Mouse (Mus musculus): ENCODE measurements around the gene Nmnat2.

DNA sequence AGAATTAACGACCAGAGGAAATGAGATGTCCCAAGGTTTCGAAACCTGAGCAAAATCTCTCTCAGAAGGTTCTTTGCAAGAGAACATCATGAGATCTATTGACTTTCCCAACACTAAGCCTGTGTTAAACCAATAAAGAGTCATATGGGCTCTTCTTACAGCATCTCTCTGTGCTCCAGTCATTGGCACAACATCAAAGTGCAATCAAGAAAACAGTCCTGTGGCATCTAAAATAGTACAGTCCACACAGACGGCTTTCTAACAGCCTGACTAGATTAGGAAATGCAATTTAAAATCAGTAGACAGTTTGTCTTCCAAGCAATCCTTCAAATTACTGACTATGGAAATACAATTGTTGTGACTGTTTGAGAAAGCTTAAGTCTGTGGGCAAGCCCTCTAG lies 32.2 kb downstream of the Nmnat2 start:
- TF ChIP-seq GATA1 (IDR thresholded peaks at IDR 0.05; ENCODE audit: borderline replicate concordance, low read length) (no peak), FLI1 (IDR thresholded peaks at IDR 0.05; ENCODE audit: low read length) (no peak)

All from megakaryocyte, embryonic 14.5 days (primary cell).